ENCODE assay signal across 16 mouse cellular contexts in the genomic region with DNA sequence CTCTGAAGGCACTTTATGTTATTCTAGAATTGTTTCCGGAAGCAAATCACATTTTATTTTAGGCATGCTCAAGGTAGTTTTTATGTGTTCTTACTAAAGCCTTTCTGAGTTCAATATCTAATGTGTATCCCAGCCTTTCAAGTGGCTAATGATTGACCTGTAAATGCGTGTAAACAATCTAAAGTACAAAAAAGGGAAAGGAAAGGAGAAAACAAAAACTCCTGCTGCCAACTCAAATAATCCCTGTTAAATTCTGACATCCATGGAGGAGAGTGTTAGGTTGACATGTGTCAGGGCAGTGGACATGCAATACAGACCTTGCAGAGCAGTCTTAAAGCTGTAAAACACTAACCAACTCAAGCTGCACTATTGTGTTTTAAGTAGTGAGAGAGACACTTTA.
"Had no signal": no experiment of that assay in that cellular context is flagged by ENCODE, and none has a peak within 500 bp of the region (broad histone marks: within the 10 kb centered on the region; RNA-seq: fewer than 3 reads in every experiment).

No protein-coding gene starts in this region.

- H3K4me2 ChIP-seq: lung, embryonic 15.5 days; midbrain, embryonic 11.5 days; midbrain, embryonic 13.5 days; midbrain, embryonic 15.5 days; neural tube, embryonic 12.5 days; stomach, embryonic 15.5 days had no signal

- H3K4me3 ChIP-seq: lung, embryonic 15.5 days; megakaryocyte, embryonic 14.5 days; midbrain, embryonic 13.5 days; midbrain, embryonic 15.5 days; neural tube, embryonic 12.5 days; stomach, embryonic 15.5 days had no signal

- H3K27ac ChIP-seq: lung, embryonic 15.5 days; macrophage; midbrain, embryonic 13.5 days; midbrain, embryonic 15.5 days; neural tube, embryonic 12.5 days; stomach, embryonic 15.5 days; stomach, postnatal 0 days had no signal

- H3K36me3 ChIP-seq: lung, embryonic 15.5 days; midbrain, embryonic 13.5 days; midbrain, embryonic 15.5 days; neural tube, embryonic 12.5 days; stomach, embryonic 15.5 days had no signal

- ATAC-seq: lung, postnatal 0 days; midbrain, embryonic 13.5 days; midbrain, embryonic 15.5 days had no signal

- H3K9me3 ChIP-seq: lung, embryonic 15.5 days; midbrain, embryonic 13.5 days; midbrain, embryonic 15.5 days; neural tube, embryonic 12.5 days; stomach, embryonic 15.5 days had no signal

- H3K9ac ChIP-seq: lung, embryonic 15.5 days; midbrain, embryonic 13.5 days; midbrain, embryonic 15.5 days; neural tube, embryonic 12.5 days; stomach, embryonic 15.5 days had no signal

- DNase-seq: lung, postnatal 14 days; lung, postnatal 36 days; right cerebral cortex, postnatal 14 days; thymus, adult 2 months; thymus, postnatal 25 days; thymus, postnatal 4 days had no signal

- H3K27me3 ChIP-seq: lung, embryonic 15.5 days; megakaryocyte, embryonic 14.5 days; midbrain, embryonic 13.5 days; midbrain, embryonic 15.5 days; neural tube, embryonic 12.5 days; stomach, embryonic 15.5 days had no signal

- H3K4me1 ChIP-seq: lung, embryonic 15.5 days; megakaryocyte, embryonic 14.5 days; midbrain, embryonic 13.5 days; midbrain, embryonic 15.5 days; neural tube, embryonic 12.5 days; stomach, embryonic 15.5 days had no signal
